Mouse (Mus musculus): ENCODE measurements around the gene Diras2.

- no peak for TF ChIP-seq ZNF384 (IDR thresholded peaks at IDR 0.05; ENCODE audit: low read depth, low read length)
- no peak for TF ChIP-seq ZC3H11A (IDR thresholded peaks at IDR 0.05; ENCODE audit: borderline replicate concordance, low read depth, low read length)
- TF ChIP-seq HCFC1 (IDR thresholded peaks at IDR 0.05; ENCODE audit: borderline replicate concordance, insufficient read depth, low read length), result no peak
- TF ChIP-seq CHD2 (IDR thresholded peaks at IDR 0.05; ENCODE audit: low read depth, low read length), result no peak
- no peak for TF ChIP-seq MAFK (IDR thresholded peaks at IDR 0.05; ENCODE audit: insufficient read depth, low read depth, low read length)
Measured at GRCm38 (mm10) chr13:52552822-52553477, 21.9 kb upstream of the Diras2 start.

Data from ES-E14 (cell line).